Mouse (Mus musculus) forebrain, postnatal 0 days (tissue): ENCODE results near the gene I830077J02Rik. TPM values are rescaled to one million over a fixed set of nuclear protein-coding genes. Genes with fewer than 3 reads are reported as not detected.

ENCODE experiments used
- ATAC-seq: fragments of 200-750 bp; cut with Nextera tagmentation; 2 replicates; pipeline ENCODE4 v1.8.0; 2017; ENCODE audit warnings: mild to moderate bottlenecking, moderate library complexity
- DNase-seq: peaks from one replicate; pipeline ENCODE4 v3.0.0-alpha.2; 2015
- H3K27ac ChIP-seq: fragments of 300-500 bp; sonication (generic); 2 replicates; pipeline ENCODE4 v1.5.1; 2014; ENCODE audit warnings: low read depth, mild to moderate bottlenecking, antibody characterized with exemption, low read length, moderate library complexity, mixed read lengths
- H3K27me3 ChIP-seq: fragments of 300-500 bp; sonication (generic); 2 replicates; pipeline ENCODE4 v1.6.1; 2014; ENCODE audit warnings: mild to moderate bottlenecking, low read length, mixed read lengths; ENCODE audit not compliant: insufficient read depth
- H3K36me3 ChIP-seq: fragments of 300-500 bp; sonication (generic); 2 replicates; pipeline ENCODE4 v1.6.1; 2014; ENCODE audit warnings: mild to moderate bottlenecking, moderate library complexity; ENCODE audit not compliant: insufficient read depth
- H3K4me1 ChIP-seq: fragments of 300-500 bp; sonication (generic); 2 replicates; pipeline ENCODE4 v1.6.1; 2014; ENCODE audit warnings: antibody characterized with exemption; ENCODE audit not compliant: insufficient read depth
- H3K4me2 ChIP-seq: fragments of 300-500 bp; sonication (generic); 2 replicates; pipeline ENCODE4 v1.6.1; 2014; ENCODE audit warnings: low read depth, mild to moderate bottlenecking, moderate library complexity
- H3K4me3 ChIP-seq: fragments of 300-500 bp; sonication (generic); 2 replicates; pipeline ENCODE4 v1.5.1; 2014; ENCODE audit warnings: low read depth, low read length, mixed read lengths
- H3K9ac ChIP-seq: fragments of 300-500 bp; sonication (generic); 2 replicates; pipeline ENCODE4 v1.6.1; 2014; ENCODE audit warnings: mild to moderate bottlenecking
- H3K9me3 ChIP-seq: fragments of 300-500 bp; sonication (generic); 2 replicates; pipeline ENCODE4 v1.6.1; 2016; ENCODE audit warnings: low read length
- CTCF ChIP-seq: sonication (generic); IDR thresholded peaks from 2 replicates; pipeline ENCODE4 v1.5.1; 2016; ENCODE audit warnings: antibody characterized with exemption, control low read depth, low read depth
- WGBS: fragments of 180-500 bp; shearing (Covaris S2); extraction: QIAGEN DNeasy Blood & Tissue Kit; methylation state at CpG from one replicate; pipeline ENCODE4 v1.1.7; 2014; 5-methylcytosine and 5-hydroxymethylcytosine counted together
- polyA plus RNA-seq: library from polyadenylated mRNA; unstranded; fragments of >200 nt; fragmentation: Nextera tagmentation; extraction: Ambion mirVana; gene quantifications from 2 replicates; pipeline ENCODE4 v1.2.1, GENCODE M21; 2015
- total RNA-seq: library from RNA; depleted of rRNA; stranded (reverse); fragments of >200 nt; gene quantifications from 2 replicates; pipeline ENCODE4 v1.2.3, GENCODE M21; 2014; rRNA removed

The I830077J02Rik gene
- total and polyA plus RNA-seq, 2 experiments from 2014 or later: 0.19 to 0.22 TPM

- Histone ChIP-seq H3K4me2 (no peak overlapping the region), H3K27ac (no peak overlapping the region), H3K4me3 (no peak overlapping the region), H3K4me1 (no peaks in the 10 kb centered on the region), H3K9me3 (no peaks in the 10 kb centered on the region), H3K9ac (no peak overlapping the region), H3K36me3 (no peaks in the 10 kb centered on the region), H3K27me3 (no peaks in the 10 kb centered on the region)
- no peak for TF ChIP-seq CTCF
- ATAC-seq (no peak), DNase-seq (no peak)
- 89% methylated on average over 7 of the region's 7 CpGs for WGBS
Observed at GRCm38 (mm10) chr3:105882105-105882504, 50.4 kb downstream of the I830077J02Rik start.

DNA sequence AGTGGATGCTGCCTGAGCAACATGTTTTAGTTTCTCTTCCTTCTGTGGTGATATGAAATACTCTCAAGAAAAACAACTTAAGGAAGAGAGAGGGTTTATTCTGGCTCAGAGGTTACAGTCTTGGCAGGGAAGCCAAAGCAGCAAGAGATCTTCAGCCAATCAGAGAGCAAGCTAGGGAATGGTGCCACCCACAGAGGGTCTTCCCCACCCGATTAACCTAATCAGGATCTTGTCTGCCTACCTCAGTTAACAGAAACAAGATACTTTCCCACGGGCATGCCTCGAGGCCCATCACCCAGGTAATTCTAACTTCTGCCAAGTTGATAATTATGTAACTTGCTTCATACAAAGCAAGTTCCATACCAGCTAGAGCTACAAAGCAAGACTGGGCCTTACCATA lies 52.0 kb downstream of the I830077J02Rik start:
- Histone ChIP-seq H3K27me3 (no peaks in the 10 kb centered on the region), H3K9ac (no peak overlapping the region), H3K9me3 (no peaks in the 10 kb centered on the region), H3K4me1 (no peaks in the 10 kb centered on the region), H3K4me2 (no peak overlapping the region), H3K4me3 (no peak overlapping the region), H3K36me3 (no peaks in the 10 kb centered on the region), H3K27ac (no peak overlapping the region)
- ATAC-seq (no peak), DNase-seq (no peak)
- WGBS: 66% methylated on average over 3 of the region's 3 CpGs
- TF ChIP-seq CTCF: no peak

GRCm38 (mm10) chr3:105878751-105879150 lies 53.7 kb downstream of the I830077J02Rik start:
- H3K4me2 ChIP-seq: no peak overlapping the region
- WGBS: 90% methylated on average over 8 of the region's 8 CpGs
- no peak overlapping the region for H3K4me3 ChIP-seq
- ATAC-seq: no peak
- no peak for TF ChIP-seq CTCF
- no peaks in the 10 kb centered on the region for H3K9me3 ChIP-seq
- no peak overlapping the region for H3K27ac ChIP-seq
- no peak for DNase-seq
- H3K4me1 ChIP-seq: no peaks in the 10 kb centered on the region
- no peaks in the 10 kb centered on the region for H3K27me3 ChIP-seq
- H3K9ac ChIP-seq: no peak overlapping the region
- H3K36me3 ChIP-seq: no peaks in the 10 kb centered on the region

- ATAC-seq: no peak
- TF ChIP-seq CTCF: no peak
- 84% methylated on average over 2 of the region's 2 CpGs for WGBS
Observed at GRCm38 (mm10) chr3:105877919-105878318, 54.5 kb downstream of the I830077J02Rik start.

GRCm38 (mm10) chr3:105877252-105877803 lies 55.1 kb downstream of the I830077J02Rik start:
- Histone ChIP-seq H3K36me3 (no peaks in the 10 kb centered on the region), H3K27ac (no peak overlapping the region), H3K27me3 (no peaks in the 10 kb centered on the region), H3K4me3 (no peak overlapping the region), H3K9me3 (no peaks in the 10 kb centered on the region), H3K9ac (no peak overlapping the region), H3K4me2 (no peak overlapping the region), H3K4me1 (peaks cover 2% of the 10 kb centered on the region; the same call in 1 of the 2 replicates)
- DNase-seq: no peak
- TF ChIP-seq CTCF: no peak
- WGBS: 90% methylated on average over 6 of the region's 6 CpGs
- no peak for ATAC-seq

More at GRCm38 (mm10) chr3:105877919-105878318, 54.5 kb downstream of the I830077J02Rik start:
- H3K9me3 ChIP-seq: no peaks in the 10 kb centered on the region
- H3K4me3 ChIP-seq: no peak overlapping the region
- H3K27me3 ChIP-seq: no peaks in the 10 kb centered on the region
- no peak for DNase-seq
- H3K36me3 ChIP-seq: no peaks in the 10 kb centered on the region
- no peak overlapping the region for H3K9ac ChIP-seq
- no peaks in the 10 kb centered on the region for H3K4me1 ChIP-seq
- no peak overlapping the region for H3K4me2 ChIP-seq
- H3K27ac ChIP-seq: no peak overlapping the region

- no peak overlapping the region for H3K4me3 ChIP-seq
- H3K9me3 ChIP-seq: no peaks in the 10 kb centered on the region
- no peak overlapping the region for H3K9ac ChIP-seq
- no peak for DNase-seq
- no peaks in the 10 kb centered on the region for H3K27me3 ChIP-seq
- H3K4me1 ChIP-seq: peaks cover 4% of the 10 kb centered on the region; the same call in 1 of the 2 replicates
- H3K4me2 ChIP-seq: no peak overlapping the region
- TF ChIP-seq CTCF: no peak
- WGBS: 83% methylated on average over 5 of the region's 5 CpGs
- no peak overlapping the region for H3K27ac ChIP-seq
- no peak for ATAC-seq
- no peaks in the 10 kb centered on the region for H3K36me3 ChIP-seq
Observed at GRCm38 (mm10) chr3:105876022-105876421, 56.4 kb downstream of the I830077J02Rik start.

Other genes with a start within 250 kb of the I830077J02Rik start
- gene Ddx20, start 245.1 kb downstream of the I830077J02Rik start, total RNA-seq: 19.5 and 24.2 TPM in 2 replicates
- gene Ddx20, start 245.1 kb downstream of the I830077J02Rik start, polyA plus RNA-seq: 16.8 and 18.1 TPM in 2 replicates
- 6.9 and 7.2 TPM in 2 replicates for gene Inka2, start 228.1 kb downstream of the I830077J02Rik start, total RNA-seq
- gene Inka2, start 228.1 kb downstream of the I830077J02Rik start, polyA plus RNA-seq: 1.1 and 4.2 TPM in 2 replicates
- 36.4 and 37.5 TPM in 2 replicates for gene Rap1a, start 131.3 kb downstream of the I830077J02Rik start, total RNA-seq
- 60.7 and 70.5 TPM in 2 replicates for gene Rap1a, start 131.3 kb downstream of the I830077J02Rik start, polyA plus RNA-seq
- gene Adora3, start 61.8 kb downstream of the I830077J02Rik start, total RNA-seq: 0.14 and 0.23 TPM in 2 replicates
- gene Adora3, start 61.8 kb downstream of the I830077J02Rik start, polyA plus RNA-seq: 0.31 and 0.35 TPM in 2 replicates
- 1.4 TPM in 1 of 2 replicates, not detected in the other for gene Tmigd3, start 61.8 kb downstream of the I830077J02Rik start, total RNA-seq
- 0.21 TPM in 1 of 2 replicates, not detected in the other for gene Tmigd3, start 61.8 kb downstream of the I830077J02Rik start, polyA plus RNA-seq
- gene Wdr77, start 26.7 kb upstream of the I830077J02Rik start, total RNA-seq: 49.9 and 64.8 TPM in 2 replicates
- 62.2 and 77.7 TPM in 2 replicates for gene Wdr77, start 26.7 kb upstream of the I830077J02Rik start, polyA plus RNA-seq
- gene Atp5f1, start 27.4 kb upstream of the I830077J02Rik start, total RNA-seq: 295 and 371 TPM in 2 replicates
- gene Atp5f1, start 27.4 kb upstream of the I830077J02Rik start, polyA plus RNA-seq: 535 and 605 TPM in 2 replicates
- gene Ovgp1, start 41.0 kb upstream of the I830077J02Rik start, total RNA-seq: 5.7 and 6.5 TPM in 2 replicates
- gene Ovgp1, start 41.0 kb upstream of the I830077J02Rik start, polyA plus RNA-seq: 2.6 and 3.8 TPM in 2 replicates
- gene Pifo, start 82.0 kb upstream of the I830077J02Rik start, total RNA-seq: 7.1 and 8.2 TPM in 2 replicates
- 10.7 and 12.1 TPM in 2 replicates for gene Pifo, start 82.0 kb upstream of the I830077J02Rik start, polyA plus RNA-seq
- gene Chil5, start 100.2 kb upstream of the I830077J02Rik start, total RNA-seq: not detected in 2 replicates
- 0.18 and 0.23 TPM in 2 replicates for gene Chil5, start 100.2 kb upstream of the I830077J02Rik start, polyA plus RNA-seq
- gene Chia1, start 180.6 kb upstream of the I830077J02Rik start, total RNA-seq: 1.2 and 2.1 TPM in 2 replicates
- gene Chia1, start 180.6 kb upstream of the I830077J02Rik start, polyA plus RNA-seq: 1.5 and 1.9 TPM in 2 replicates
- gene Chil3, start 234.9 kb upstream of the I830077J02Rik start, total RNA-seq: 0.15 TPM in 1 of 2 replicates, not detected in the other
- 0.17 and 1.2 TPM in 2 replicates for gene Chil3, start 234.9 kb upstream of the I830077J02Rik start, polyA plus RNA-seq